Mouse (Mus musculus): ENCODE data around the gene Baiap2. TPM values are rescaled to one million over a fixed set of nuclear protein-coding genes. Genes with fewer than 3 reads are reported as not detected.

Baiap2 gene
- polyA plus RNA-seq, 1 experiment from 2014 or later: 15.3 TPM

DNA sequence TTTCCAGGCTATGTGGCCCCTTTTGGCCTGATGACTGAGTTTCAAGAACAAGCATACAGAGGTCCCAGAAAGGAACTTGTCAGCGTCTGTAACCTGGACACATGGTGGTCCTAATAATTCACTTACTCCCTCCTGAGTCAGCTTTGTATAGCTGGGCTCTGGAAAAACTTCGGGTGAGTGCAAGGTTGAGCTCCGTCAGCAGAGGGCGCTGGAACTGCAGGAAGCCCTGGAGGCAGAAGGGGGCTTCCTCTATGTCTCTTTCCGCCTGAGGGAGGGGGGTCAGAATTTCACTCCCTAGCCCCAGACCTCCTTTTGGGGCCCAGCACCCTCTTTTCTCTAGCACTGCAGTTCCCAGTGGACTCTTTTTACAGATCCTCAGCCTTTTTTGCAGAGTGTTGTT lies 33.1 kb upstream of the Baiap2 start:
- Histone ChIP-seq H3K4me1 (peaks cover 14% of the 10 kb centered on the region), H3K27ac (no peak overlapping the region), H3K9ac (no peak overlapping the region), H3K9me3 (no peaks in the 10 kb centered on the region), H3K36me3 (no peaks in the 10 kb centered on the region), H3K4me3 (no peak overlapping the region), H3K27me3 (no peaks in the 10 kb centered on the region), H3K4me2 (replicated peaks) (no peak overlapping the region; the same call in 1 of the 2 replicates)
- WGBS: 3% methylated on average over 5 of the region's 5 CpGs
- ATAC-seq (ENCODE audit: insufficient number of reproducible peaks, insufficient read depth, low FRiP score, low TSS enrichment): no peak

DNA sequence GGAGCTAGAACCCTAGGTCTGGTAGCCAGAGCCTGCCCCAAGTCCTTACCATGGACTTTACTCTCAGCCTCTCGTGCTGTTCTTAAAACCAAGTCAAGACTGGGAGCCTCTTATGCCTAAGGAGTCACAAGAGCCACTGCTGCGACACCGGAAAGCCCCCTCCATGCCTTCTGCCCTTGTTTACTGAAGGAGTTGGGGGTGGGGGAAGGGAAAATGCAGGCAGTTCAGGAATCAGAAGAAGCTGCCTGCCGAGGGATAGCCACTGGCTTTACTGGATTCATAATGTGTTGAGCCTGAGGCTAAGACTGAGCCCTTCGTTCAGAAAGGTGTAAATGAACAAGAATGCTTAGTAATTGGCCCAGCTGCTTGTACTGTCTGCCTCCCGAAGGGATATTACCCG lies 29.7 kb upstream of the Baiap2 start:
- no peak for ATAC-seq (ENCODE audit: insufficient number of reproducible peaks, insufficient read depth, low FRiP score, low TSS enrichment)
- Histone ChIP-seq H3K4me1 (peaks cover 27% of the 10 kb centered on the region), H3K27ac (peak overlapping the region; percentile 80; the same call in 1 of the 2 replicates), H3K36me3 (peaks cover 19% of the 10 kb centered on the region), H3K27me3 (no peaks in the 10 kb centered on the region), H3K4me2 (replicated peaks) (peak overlapping the region; percentile 98), H3K9ac (peak overlapping the region; percentile 90), H3K4me3 (peak overlapping the region; percentile 96), H3K9me3 (no peaks in the 10 kb centered on the region)
- WGBS: 6% methylated on average over 7 of the region's 7 CpGs

DNA sequence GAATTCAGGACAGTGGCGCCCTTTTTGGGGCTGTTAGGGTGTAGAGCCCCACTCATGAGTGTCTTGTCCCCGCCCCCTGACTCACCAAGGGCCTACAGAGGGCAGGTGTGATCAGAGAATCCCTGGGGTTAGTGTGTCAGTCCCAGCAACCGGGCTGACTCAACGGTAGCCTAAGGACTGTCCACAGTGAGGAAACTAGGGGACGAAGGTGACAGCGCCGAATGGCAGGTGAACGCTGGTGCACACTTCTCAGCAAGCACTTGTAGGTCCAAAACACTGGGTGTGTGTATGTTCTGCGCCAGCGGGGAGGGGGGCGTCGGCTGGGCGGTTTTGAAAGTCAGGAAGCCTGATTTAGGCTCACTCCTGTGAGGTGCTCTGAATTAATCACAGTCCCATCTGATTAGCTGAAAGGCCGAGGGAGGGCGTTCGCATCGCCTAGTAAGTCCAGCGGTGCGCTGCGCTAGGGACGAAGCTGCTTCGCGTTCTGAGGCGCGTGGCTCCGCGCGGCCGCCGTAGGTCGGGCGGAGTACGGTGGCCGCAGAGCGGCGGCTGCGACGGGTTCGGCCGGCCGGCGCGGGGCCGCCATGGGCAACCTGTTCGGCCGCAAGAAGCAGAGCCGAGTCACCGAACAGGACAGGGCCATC lies 29.1 kb upstream of the Baiap2 start, which contains the start of gene Chmp6:
TSS of gene Chmp6 (plus strand) at position 151 of the 644 bp plus-strand sequence.
- peaks cover 25% of the 10 kb centered on the region for H3K36me3 ChIP-seq
- peak within 1 kb of the TSS; percentile 80 for H3K27ac ChIP-seq
- H3K4me1 ChIP-seq: peaks cover 27% of the 10 kb centered on the region
- ATAC-seq (ENCODE audit: insufficient number of reproducible peaks, insufficient read depth, low FRiP score, low TSS enrichment): peak; percentile 19; the same call in 1 of the 2 replicates
- H3K9me3 ChIP-seq: no peaks in the 10 kb centered on the region
- peak within 1 kb of the TSS; percentile 98 for H3K4me2 ChIP-seq (replicated peaks)
- no peaks in the 10 kb centered on the region for H3K27me3 ChIP-seq
- H3K9ac ChIP-seq: peak within 1 kb of the TSS; percentile 90
- WGBS: under 1% methylated on average over 48 of the region's 48 CpGs
- H3K4me3 ChIP-seq: peak within 1 kb of the TSS; percentile 96

DNA sequence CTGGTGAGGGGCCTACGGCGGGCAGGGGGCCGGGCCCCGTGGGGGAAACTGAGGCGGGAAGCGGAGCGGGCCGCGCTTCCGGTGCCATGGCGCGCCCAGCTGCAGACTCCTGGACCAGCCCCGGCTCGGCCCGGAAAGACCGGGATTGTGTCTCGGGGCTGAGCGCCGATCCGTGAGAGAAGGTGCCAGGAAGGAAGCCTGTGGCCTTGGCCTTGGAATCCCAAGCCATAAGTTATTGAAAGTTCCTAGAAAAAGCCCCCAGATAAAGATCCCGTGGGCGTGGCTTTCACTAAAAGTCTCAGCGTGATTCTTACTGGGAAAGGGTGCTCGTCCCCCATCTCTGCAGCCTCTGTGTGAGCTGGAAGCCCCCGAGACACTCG lies 28.6 kb upstream of the Baiap2 start:
- Histone ChIP-seq H3K36me3 (peaks cover 30% of the 10 kb centered on the region), H3K4me3 (peak overlapping the region; percentile 96), H3K9ac (peak overlapping the region; percentile 90), H3K27ac (peak overlapping the region; percentile 80), H3K27me3 (no peaks in the 10 kb centered on the region), H3K9me3 (no peaks in the 10 kb centered on the region), H3K4me2 (replicated peaks) (peak overlapping the region; percentile 98), H3K4me1 (peaks cover 27% of the 10 kb centered on the region)
- under 1% methylated on average over 26 of the region's 26 CpGs for WGBS
- 0 out of 2 replicates have a peak, but pooled peaks have one; percentile 25 for ATAC-seq (ENCODE audit: insufficient number of reproducible peaks, insufficient read depth, low FRiP score, low TSS enrichment)

DNA sequence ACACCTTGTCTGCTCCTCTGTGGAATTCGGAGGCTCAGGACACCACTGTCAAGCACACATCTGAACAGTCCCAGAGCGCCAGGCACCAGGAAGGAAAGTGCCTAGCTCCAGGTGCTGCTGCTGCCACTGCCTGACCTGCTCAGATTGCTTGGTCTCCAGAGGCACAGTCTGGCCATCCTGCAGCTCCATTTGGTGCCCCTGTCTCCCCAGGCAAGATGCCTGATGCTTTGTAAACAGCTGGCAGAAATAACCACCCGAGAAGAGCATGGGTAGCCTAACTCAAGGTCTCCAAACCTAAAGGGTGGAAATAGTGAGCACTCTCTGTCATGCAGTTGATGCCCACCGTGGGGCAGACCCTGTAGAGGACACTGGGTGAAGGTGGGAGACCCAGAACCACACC lies 28.2 kb upstream of the Baiap2 start:
- Histone ChIP-seq H3K27me3 (no peaks in the 10 kb centered on the region), H3K4me2 (replicated peaks) (peak overlapping the region; percentile 98), H3K4me1 (peaks cover 27% of the 10 kb centered on the region), H3K4me3 (peak overlapping the region; percentile 96), H3K27ac (peak overlapping the region; percentile 80; the same call in 1 of the 2 replicates), H3K36me3 (peaks cover 35% of the 10 kb centered on the region), H3K9me3 (no peaks in the 10 kb centered on the region), H3K9ac (peak overlapping the region; percentile 90)
- 22% methylated on average over 4 of the region's 4 CpGs for WGBS
- no peak for ATAC-seq (ENCODE audit: insufficient number of reproducible peaks, insufficient read depth, low FRiP score, low TSS enrichment)

DNA sequence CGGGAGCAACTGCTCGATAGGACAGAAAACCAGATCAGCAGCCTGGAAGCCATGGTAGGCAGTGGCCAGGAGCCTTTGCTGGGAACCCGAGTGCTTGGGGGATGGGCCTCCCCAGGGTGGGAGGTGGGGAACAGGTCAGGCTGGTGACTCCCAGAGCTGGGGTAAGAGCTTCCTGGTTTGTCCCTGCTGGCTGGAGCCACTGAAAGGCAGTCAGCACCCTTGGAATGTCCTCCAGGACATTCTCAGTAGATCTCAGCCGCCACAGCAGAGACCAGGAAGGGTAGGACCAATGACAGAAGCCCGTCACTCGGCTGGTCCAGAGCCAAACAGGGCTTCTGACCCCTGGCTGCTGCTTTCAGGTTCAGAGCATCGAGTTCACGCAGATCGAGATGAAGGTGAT lies 26.9 kb upstream of the Baiap2 start:
- Histone ChIP-seq H3K4me3 (0 out of 2 replicates have a peak overlapping the region, but pooled peaks have one; percentile 96), H3K27me3 (no peaks in the 10 kb centered on the region), H3K4me2 (replicated peaks) (no peak overlapping the region), H3K36me3 (peaks cover 37% of the 10 kb centered on the region), H3K9me3 (no peaks in the 10 kb centered on the region), H3K9ac (peak overlapping the region; percentile 24; the same call in 1 of the 2 replicates), H3K4me1 (peaks cover 24% of the 10 kb centered on the region), H3K27ac (peak overlapping the region; percentile 31; the same call in 1 of the 2 replicates)
- 82% methylated on average over 9 of the region's 9 CpGs for whole genome bisulfite sequencing
- ATAC-seq (ENCODE audit: insufficient number of reproducible peaks, insufficient read depth, low FRiP score, low TSS enrichment): no peak

DNA sequence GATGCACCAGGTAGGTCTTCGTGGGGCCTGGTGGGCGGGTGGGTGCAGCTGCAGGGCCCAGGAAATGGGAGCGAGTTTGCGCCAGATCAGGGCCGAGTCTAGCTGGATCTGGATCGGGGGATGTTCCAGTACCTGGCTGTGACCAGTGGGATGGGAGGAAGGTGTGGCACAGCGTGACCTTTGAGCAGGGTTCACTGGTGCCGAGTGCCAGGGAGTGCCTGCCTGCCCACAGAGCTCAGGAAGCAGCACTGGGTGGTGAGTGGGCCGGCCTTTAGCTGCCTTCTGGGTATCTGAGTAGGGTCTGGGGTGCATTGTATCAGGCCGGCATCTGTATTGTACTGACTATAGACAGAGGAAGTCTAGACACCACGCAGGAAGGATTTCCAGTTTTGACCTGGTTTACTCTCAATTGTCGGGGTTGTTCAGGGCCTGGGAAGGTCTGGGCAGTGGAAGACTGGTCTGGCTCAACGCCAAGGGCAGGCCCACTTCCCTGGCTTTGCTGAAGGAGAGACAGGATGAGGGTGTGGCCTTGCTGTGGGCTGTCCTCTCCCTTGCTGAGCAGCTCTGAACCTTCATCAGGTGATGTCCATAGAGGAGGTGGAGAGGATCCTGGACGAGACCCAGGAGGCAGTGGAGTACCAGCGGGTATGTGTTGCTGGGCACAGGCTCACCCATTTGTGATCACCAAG lies 26.3 kb upstream of the Baiap2 start:
- Histone ChIP-seq H3K36me3 (peaks cover 37% of the 10 kb centered on the region), H3K9ac (no peak overlapping the region), H3K4me2 (replicated peaks) (no peak overlapping the region), H3K9me3 (no peaks in the 10 kb centered on the region), H3K27ac (peak overlapping the region; percentile 31; the same call in 1 of the 2 replicates), H3K4me3 (no peak overlapping the region), H3K4me1 (peaks cover 24% of the 10 kb centered on the region), H3K27me3 (no peaks in the 10 kb centered on the region)
- no peak for ATAC-seq (ENCODE audit: insufficient number of reproducible peaks, insufficient read depth, low FRiP score, low TSS enrichment)
- 89% methylated on average over 15 of the region's 15 CpGs for WGBS

DNA sequence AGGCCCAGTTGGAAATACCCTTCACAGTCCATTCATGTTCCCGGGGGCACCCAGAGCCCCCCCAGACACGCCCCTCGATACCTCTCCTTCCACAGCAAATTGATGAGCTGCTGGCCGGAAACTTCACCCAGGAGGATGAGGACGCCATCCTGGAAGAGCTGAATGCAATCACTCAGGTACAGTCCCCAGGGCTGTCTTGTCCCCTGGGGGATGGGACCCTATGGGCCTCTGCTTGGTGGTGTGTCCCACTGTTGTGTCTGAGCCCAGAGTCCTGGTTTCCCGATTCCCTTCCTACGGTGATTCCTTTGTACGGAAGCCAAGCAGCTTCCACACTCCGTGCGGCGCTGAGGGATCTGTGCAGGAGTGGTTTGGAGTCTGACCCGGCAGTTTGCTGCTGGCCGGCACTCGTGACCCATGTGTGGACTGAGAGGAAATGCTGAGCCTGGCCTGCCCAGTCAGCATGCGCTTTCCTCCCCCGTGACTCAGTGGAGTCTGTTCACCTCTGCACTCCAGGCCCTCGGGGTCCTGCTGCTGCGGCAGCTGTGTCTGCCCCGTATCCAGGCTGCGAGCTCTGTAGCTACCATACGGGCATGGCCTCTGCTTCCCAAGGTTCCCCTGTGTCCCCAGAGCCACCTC lies 25.6 kb upstream of the Baiap2 start:
- no peak overlapping the region for H3K27ac ChIP-seq
- 92% methylated on average over 21 of the region's 21 CpGs for WGBS
- peaks cover 24% of the 10 kb centered on the region for H3K4me1 ChIP-seq
- H3K9ac ChIP-seq: no peak overlapping the region
- ATAC-seq (ENCODE audit: insufficient number of reproducible peaks, insufficient read depth, low FRiP score, low TSS enrichment): no peak
- H3K9me3 ChIP-seq: no peaks in the 10 kb centered on the region
- no peak overlapping the region for H3K4me3 ChIP-seq
- peaks cover 37% of the 10 kb centered on the region for H3K36me3 ChIP-seq
- no peaks in the 10 kb centered on the region for H3K27me3 ChIP-seq
- no peak overlapping the region for H3K4me2 ChIP-seq (replicated peaks)

DNA sequence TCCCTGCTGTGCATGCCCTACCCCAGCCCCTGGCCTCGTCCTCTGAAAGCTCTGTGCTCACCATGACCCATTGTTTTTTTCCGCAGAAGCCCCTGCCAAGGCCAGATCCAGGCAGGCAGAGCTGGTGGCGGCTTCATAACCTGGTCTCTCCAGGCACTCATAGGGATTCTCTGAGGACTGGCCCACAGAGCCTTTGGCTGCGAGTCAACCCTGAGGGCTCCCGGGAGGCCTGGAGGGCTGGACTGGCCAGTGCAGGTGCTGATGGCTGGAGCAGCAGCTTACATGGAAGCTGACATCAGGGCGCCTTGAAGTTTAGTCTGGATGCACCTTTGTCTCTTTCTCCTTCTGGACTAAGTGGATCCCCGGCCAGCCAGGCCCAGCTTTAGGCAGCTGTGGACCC lies 24.0 kb upstream of the Baiap2 start:
- Histone ChIP-seq H3K27me3 (no peaks in the 10 kb centered on the region), H3K9me3 (no peaks in the 10 kb centered on the region), H3K4me2 (replicated peaks) (no peak overlapping the region), H3K27ac (no peak overlapping the region), H3K4me1 (peaks cover 16% of the 10 kb centered on the region), H3K4me3 (no peak overlapping the region), H3K9ac (no peak overlapping the region), H3K36me3 (peaks cover 37% of the 10 kb centered on the region)
- 86% methylated on average over 7 of the region's 7 CpGs for WGBS
- no peak for ATAC-seq (ENCODE audit: insufficient number of reproducible peaks, insufficient read depth, low FRiP score, low TSS enrichment)

DNA sequence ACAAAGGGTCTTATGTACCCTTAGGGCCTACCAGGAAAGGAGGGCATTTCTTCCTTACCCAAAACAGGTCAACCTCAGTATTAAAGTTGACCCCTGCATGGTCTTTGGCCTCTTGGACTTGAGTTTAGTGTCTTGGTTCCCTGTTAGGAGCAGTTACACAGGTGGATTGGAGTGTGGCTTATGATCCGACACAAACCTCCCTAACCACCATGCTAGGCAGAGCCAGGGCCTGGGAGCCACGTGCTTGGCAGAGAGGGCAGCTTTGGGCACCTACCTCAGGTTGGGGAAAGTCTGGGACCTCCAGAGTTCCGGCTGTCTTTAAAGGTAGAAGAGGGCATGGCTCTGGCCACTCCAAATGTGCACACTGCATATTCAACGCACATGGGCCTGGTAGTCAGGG lies 23.1 kb upstream of the Baiap2 start:
- H3K9ac ChIP-seq: no peak overlapping the region
- H3K4me2 ChIP-seq (replicated peaks): no peak overlapping the region
- no peak overlapping the region for H3K27ac ChIP-seq
- WGBS: 89% methylated on average over 4 of the region's 4 CpGs
- H3K4me3 ChIP-seq: no peak overlapping the region
- H3K9me3 ChIP-seq: no peaks in the 10 kb centered on the region
- H3K4me1 ChIP-seq: peaks cover 13% of the 10 kb centered on the region
- peaks cover 37% of the 10 kb centered on the region for H3K36me3 ChIP-seq
- no peak for ATAC-seq (ENCODE audit: insufficient number of reproducible peaks, insufficient read depth, low FRiP score, low TSS enrichment)
- no peaks in the 10 kb centered on the region for H3K27me3 ChIP-seq

DNA sequence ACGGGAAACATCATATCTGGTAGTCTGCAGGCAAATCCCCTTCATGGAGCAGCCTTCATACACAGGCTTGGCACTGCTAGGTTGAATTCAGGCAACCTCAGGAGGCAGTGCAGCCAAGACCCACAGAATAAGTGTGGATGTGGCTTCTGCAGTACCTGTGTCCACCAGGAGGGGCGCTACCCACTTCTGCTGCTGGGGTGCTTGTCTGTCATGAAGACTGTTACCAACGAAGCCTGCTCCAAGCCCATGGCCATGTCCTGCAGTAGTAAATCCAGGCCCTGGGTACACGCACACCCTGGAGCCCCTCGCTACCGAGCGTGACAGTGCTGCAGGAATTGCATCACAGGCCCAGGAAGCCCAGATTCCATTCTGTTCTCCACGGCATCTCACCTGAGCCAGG lies 22.7 kb upstream of the Baiap2 start:
- no peak for ATAC-seq (ENCODE audit: insufficient number of reproducible peaks, insufficient read depth, low FRiP score, low TSS enrichment)
- no peak overlapping the region for H3K4me2 ChIP-seq (replicated peaks)
- no peaks in the 10 kb centered on the region for H3K9me3 ChIP-seq
- no peak overlapping the region for H3K4me3 ChIP-seq
- peaks cover 37% of the 10 kb centered on the region for H3K36me3 ChIP-seq
- H3K27me3 ChIP-seq: no peaks in the 10 kb centered on the region
- no peak overlapping the region for H3K9ac ChIP-seq
- 67% methylated on average over 8 of the region's 8 CpGs for WGBS
- no peak overlapping the region for H3K27ac ChIP-seq
- H3K4me1 ChIP-seq: peaks cover 9% of the 10 kb centered on the region

Data from embryonic facial prominence, embryonic 12.5 days (tissue).